Mouse (Mus musculus): ENCODE data around the gene Rhbdl3. TPM values are rescaled to one million over a fixed set of nuclear protein-coding genes. Genes with fewer than 3 reads are reported as not detected.

Gene Rhbdl3
- polyA plus RNA-seq, 1 experiment from 2014 or later: 42.7 TPM

DNA sequence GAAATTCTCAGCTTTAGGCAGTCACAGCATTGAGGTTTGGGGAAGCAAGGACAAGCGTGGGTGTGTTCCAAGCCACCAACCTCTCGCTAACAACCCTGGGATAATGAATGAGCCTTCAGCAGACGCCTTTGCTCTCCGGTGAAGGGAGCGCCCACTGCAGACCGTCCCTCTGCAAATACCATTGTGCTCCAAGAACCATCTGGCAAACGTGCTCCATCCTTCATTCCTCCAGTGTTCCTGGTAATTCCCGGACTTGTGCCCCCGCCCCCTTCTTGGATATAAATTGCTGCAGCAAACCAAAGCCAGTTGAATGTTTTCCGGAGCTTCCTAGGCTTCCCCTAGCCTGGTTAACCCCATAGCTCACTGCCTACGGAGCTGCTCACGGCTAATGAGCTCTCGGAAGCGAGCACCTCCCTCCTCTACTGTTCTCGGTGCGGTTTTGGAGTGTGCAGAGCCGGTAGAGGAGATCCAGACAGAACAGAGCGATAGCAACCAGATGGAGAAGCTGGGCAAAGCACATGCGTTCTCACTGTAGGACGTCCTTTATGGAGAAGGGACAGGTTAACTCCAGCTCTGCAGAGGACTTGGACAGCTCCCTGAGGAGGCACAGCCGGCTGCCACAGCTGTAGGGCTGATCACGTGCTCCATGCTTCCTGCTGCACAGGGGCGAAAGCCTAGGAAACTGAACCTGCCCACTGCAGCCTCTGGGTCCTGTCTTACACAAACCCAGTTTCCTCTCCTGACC, 10.8 kb upstream of the Rhbdl3 start:
- WGBS: 1% methylated on average over 23 of the region's 23 CpGs
- Histone ChIP-seq H3K27ac (ENCODE audit: low read depth, low read length) (peak overlapping the region; percentile 88), H3K4me2 (ENCODE audit: low read depth) (peak overlapping the region; percentile 62), H3K9me3 (ENCODE audit: control insufficient read depth, low read length) (no peaks in the 10 kb centered on the region), H3K36me3 (ENCODE audit: control insufficient read depth, insufficient read depth, low read length) (no peaks in the 10 kb centered on the region), H3K4me3 (ENCODE audit: low read depth, low read length) (peak overlapping the region; percentile 32), H3K27me3 (ENCODE audit: control insufficient read depth, insufficient read depth, low read length) (no peaks in the 10 kb centered on the region), H3K9ac (ENCODE audit: low read length) (peak overlapping the region; percentile 54), H3K4me1 (ENCODE audit: control insufficient read depth, insufficient read depth, low read length) (peaks cover 23% of the 10 kb centered on the region)
- peak; percentile 73 for DNase-seq (ENCODE audit: low spot score)
- ATAC-seq (ENCODE audit: insufficient read depth, low FRiP score, low TSS enrichment): peak; percentile 75

DNA sequence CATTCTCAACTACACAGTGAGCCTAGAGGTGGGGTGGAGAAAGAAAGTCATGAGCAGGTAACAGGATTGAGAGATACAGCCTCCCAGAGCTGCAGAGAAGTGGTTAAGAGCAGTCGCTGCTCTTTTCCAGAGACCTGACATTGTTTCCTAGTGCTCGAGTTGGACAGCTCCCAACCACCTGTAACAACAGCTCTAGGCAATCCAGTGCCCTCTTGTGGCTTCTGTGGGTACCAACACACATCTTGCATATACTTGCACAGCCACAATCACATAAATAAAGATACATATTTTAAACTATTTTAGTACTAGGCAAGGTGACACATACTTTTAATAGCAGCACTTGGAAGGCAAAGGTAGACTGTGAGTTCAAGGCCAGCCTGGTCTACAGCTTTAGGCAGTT, 9.7 kb upstream of the Rhbdl3 start:
- Histone ChIP-seq H3K9me3 (ENCODE audit: control insufficient read depth, low read length) (no peaks in the 10 kb centered on the region), H3K4me1 (ENCODE audit: control insufficient read depth, insufficient read depth, low read length) (peaks cover 23% of the 10 kb centered on the region), H3K4me2 (ENCODE audit: low read depth) (no peak overlapping the region), H3K27ac (ENCODE audit: low read depth, low read length) (no peak overlapping the region), H3K4me3 (ENCODE audit: low read depth, low read length) (no peak overlapping the region), H3K36me3 (ENCODE audit: control insufficient read depth, insufficient read depth, low read length) (no peaks in the 10 kb centered on the region), H3K27me3 (ENCODE audit: control insufficient read depth, insufficient read depth, low read length) (no peaks in the 10 kb centered on the region), H3K9ac (ENCODE audit: low read length) (no peak overlapping the region)
- no peak for ATAC-seq (ENCODE audit: insufficient read depth, low FRiP score, low TSS enrichment)
- DNase-seq (ENCODE audit: low spot score): no peak
- 77% methylated on average over 2 of the region's 2 CpGs for WGBS

DNA sequence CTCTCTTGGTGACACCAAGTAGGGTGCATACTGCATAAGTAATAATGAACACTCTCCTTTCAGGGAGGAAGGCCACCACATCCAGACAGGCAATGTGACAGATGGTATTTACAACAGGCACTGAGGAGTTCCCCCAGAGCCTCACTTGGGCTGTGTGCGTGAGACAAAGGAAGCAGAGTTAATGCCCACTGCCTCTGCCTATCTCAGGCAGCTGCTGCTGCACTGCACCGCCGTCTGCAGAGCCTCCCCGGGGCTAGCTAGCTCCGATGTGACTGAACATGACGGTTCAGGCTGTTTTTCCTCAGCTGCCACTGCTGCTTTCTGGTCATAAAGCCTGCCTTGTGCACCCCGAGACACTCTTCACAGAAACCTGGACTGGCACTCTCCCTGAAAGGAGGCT, 8.2 kb upstream of the Rhbdl3 start:
- Histone ChIP-seq H3K27me3 (ENCODE audit: control insufficient read depth, insufficient read depth, low read length) (no peaks in the 10 kb centered on the region), H3K9ac (ENCODE audit: low read length) (no peak overlapping the region), H3K4me2 (ENCODE audit: low read depth) (no peak overlapping the region), H3K4me1 (ENCODE audit: control insufficient read depth, insufficient read depth, low read length) (peaks cover 23% of the 10 kb centered on the region), H3K4me3 (ENCODE audit: low read depth, low read length) (no peak overlapping the region), H3K9me3 (ENCODE audit: control insufficient read depth, low read length) (no peaks in the 10 kb centered on the region), H3K36me3 (ENCODE audit: control insufficient read depth, insufficient read depth, low read length) (no peaks in the 10 kb centered on the region), H3K27ac (ENCODE audit: low read depth, low read length) (peak overlapping the region; percentile 63)
- WGBS: 22% methylated on average over 7 of the region's 7 CpGs
- DNase-seq (ENCODE audit: low spot score) (peak; percentile 59), ATAC-seq (ENCODE audit: insufficient read depth, low FRiP score, low TSS enrichment) (peak; percentile 71; the same call in 1 of the 2 replicates)

DNA sequence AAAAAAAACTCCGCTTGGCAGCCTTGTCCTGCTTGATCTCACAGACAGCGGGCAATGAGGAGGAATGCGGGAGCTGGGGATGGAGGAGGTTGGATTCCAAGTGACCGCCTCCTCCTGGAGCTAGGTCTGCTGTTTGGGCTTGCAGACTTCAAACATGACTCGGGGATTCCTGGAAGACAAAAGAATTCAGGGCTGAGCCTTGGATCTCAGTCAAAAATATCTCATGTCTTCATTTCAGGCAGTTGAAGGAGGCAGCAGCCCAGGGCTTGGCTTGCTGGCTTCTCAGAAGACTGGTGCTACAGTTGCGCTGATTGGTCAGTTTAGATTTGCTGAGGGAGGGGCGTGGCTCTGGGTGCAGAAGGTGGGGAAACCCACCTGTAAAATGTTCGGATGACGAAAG, 5.6 kb upstream of the Rhbdl3 start:
- Histone ChIP-seq H3K27me3 (ENCODE audit: control insufficient read depth, insufficient read depth, low read length) (no peaks in the 10 kb centered on the region), H3K27ac (ENCODE audit: low read depth, low read length) (no peak overlapping the region), H3K4me1 (ENCODE audit: control insufficient read depth, insufficient read depth, low read length) (peaks cover 15% of the 10 kb centered on the region), H3K9me3 (ENCODE audit: control insufficient read depth, low read length) (no peaks in the 10 kb centered on the region), H3K4me2 (ENCODE audit: low read depth) (no peak overlapping the region), H3K9ac (ENCODE audit: low read length) (no peak overlapping the region), H3K36me3 (ENCODE audit: control insufficient read depth, insufficient read depth, low read length) (no peaks in the 10 kb centered on the region), H3K4me3 (ENCODE audit: low read depth, low read length) (no peak overlapping the region)
- DNase-seq (ENCODE audit: low spot score): no peak
- WGBS: 23% methylated on average over 9 of the region's 9 CpGs
- ATAC-seq (ENCODE audit: insufficient read depth, low FRiP score, low TSS enrichment): no peak

DNA sequence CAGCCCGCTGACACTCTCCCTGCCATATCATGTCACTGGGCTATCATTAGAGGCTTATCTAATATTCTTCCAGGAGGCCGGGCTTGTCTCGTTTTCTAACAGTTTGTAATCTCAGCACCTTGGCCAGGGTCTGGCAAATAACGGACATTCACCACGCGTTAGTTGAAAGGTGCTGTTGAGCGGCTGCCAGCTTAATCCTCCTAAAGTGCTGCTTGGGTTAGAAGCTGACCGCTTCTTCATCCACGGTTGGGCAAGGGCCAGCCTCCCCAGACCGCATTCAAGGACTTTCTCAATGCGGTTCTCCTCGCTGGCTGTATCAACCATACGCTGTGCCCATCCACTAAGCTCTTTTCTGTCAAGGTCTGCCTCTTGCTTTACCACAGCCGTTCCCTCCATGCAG, 4.9 kb upstream of the Rhbdl3 start:
- Histone ChIP-seq H3K27me3 (ENCODE audit: control insufficient read depth, insufficient read depth, low read length) (no peaks in the 10 kb centered on the region), H3K36me3 (ENCODE audit: control insufficient read depth, insufficient read depth, low read length) (no peaks in the 10 kb centered on the region), H3K4me2 (ENCODE audit: low read depth) (no peak overlapping the region), H3K27ac (ENCODE audit: low read depth, low read length) (no peak overlapping the region), H3K4me1 (ENCODE audit: control insufficient read depth, insufficient read depth, low read length) (peaks cover 14% of the 10 kb centered on the region; the same call in 1 of the 2 replicates), H3K9me3 (ENCODE audit: control insufficient read depth, low read length) (no peaks in the 10 kb centered on the region), H3K9ac (ENCODE audit: low read length) (no peak overlapping the region), H3K4me3 (ENCODE audit: low read depth, low read length) (no peak overlapping the region)
- DNase-seq (ENCODE audit: low spot score) (no peak), ATAC-seq (ENCODE audit: insufficient read depth, low FRiP score, low TSS enrichment) (no peak)
- 33% methylated on average over 14 of the region's 14 CpGs for WGBS

DNA sequence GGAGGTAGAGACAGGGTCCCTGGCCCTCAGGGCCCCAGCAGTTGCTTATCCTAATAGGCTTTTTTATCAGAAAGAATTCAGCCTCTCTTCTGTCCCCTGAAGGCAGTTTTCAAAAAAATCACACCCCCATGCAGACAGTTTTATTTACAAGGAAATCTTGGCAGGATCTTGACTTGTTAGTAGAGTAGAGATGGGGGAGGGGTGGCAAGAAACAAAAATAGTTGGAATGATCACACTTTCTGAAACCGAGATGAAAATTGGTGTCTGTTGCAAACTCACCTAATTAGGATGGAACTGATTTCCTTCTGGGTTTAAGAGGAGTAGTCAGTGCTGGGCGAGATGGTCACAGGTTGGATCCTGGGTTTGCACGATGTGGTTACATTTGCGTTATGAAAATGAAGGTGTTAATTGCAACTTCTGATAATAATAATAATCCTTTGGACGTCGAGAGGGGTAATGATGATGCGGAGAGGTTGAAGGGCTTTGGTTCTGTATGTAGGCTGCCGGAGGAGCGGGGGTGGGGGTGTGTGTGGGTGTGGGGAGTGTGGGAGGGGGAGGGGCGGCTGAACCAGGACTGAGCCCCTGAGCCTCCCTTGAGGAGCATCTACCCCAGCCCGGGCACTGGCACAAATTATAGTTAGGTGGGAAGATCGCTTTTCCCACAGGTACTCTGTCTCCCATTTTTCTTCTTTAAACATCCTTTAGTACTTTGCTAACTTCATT, 1.0 kb upstream of the Rhbdl3 start:
- peak overlapping the region; percentile 87 for H3K4me2 ChIP-seq (ENCODE audit: low read depth)

DNA sequence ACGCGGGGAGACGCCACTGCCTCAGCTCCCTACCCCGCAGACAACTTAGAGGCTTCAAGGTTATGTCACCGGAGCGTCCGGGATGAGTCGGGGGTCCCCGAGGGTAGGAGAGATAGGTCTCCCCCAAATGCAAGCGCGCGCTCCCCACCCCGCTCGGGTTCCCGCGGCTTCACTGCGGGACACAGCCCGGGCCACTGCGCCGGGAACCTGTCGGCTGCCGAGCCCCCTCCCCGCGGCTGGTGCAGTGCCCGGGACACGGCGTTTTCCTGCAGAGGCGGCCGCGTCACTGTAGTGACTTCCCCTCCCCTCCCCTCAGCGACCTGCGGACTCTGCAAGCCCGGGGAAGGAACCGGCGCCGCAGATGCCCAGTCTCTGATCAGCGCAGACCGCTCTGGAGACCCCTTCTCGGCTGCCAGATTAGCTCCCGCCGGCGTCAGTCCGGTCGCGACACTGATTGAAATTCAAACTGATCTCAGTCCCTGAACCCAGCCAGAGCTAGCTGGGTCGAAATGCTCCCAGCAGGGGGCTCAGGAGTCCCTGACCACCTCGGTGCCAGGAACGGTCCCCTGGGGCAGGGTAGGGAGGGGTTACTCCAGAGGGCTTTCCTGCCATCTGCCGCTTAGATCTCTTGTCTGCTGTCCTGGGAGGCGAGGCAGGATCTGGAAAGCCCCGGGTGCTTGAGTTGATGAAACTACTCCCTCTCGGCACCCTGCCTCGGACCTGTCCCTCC, 769 bp downstream of the Rhbdl3 start:
- H3K4me1 ChIP-seq (ENCODE audit: control insufficient read depth, insufficient read depth, low read length): peaks cover 8% of the 10 kb centered on the region; the same call in 1 of the 2 replicates
- H3K9me3 ChIP-seq (ENCODE audit: control insufficient read depth, low read length): no peaks in the 10 kb centered on the region
- ATAC-seq (ENCODE audit: insufficient read depth, low FRiP score, low TSS enrichment): peak; percentile 46
- H3K9ac ChIP-seq (ENCODE audit: low read length): peak overlapping the region; percentile 86
- DNase-seq (ENCODE audit: low spot score): peak; percentile 85
- peak overlapping the region; percentile 85 for H3K4me3 ChIP-seq (ENCODE audit: low read depth, low read length)
- H3K4me2 ChIP-seq (ENCODE audit: low read depth): peak overlapping the region; percentile 87
- peak overlapping the region; percentile 88 for H3K27ac ChIP-seq (ENCODE audit: low read depth, low read length)
- no peaks in the 10 kb centered on the region for H3K36me3 ChIP-seq (ENCODE audit: control insufficient read depth, insufficient read depth, low read length)
- 0% methylated on average over 51 of the region's 53 CpGs for WGBS
- H3K27me3 ChIP-seq (ENCODE audit: control insufficient read depth, insufficient read depth, low read length): no peaks in the 10 kb centered on the region

More for the DNA sequence above, 1.0 kb upstream of the Rhbdl3 start:
- H3K9ac ChIP-seq (ENCODE audit: low read length): peak overlapping the region; percentile 86; the same call in 1 of the 2 replicates
- H3K4me3 ChIP-seq (ENCODE audit: low read depth, low read length): peak overlapping the region; percentile 85
- no peaks in the 10 kb centered on the region for H3K36me3 ChIP-seq (ENCODE audit: control insufficient read depth, insufficient read depth, low read length)
- H3K4me1 ChIP-seq (ENCODE audit: control insufficient read depth, insufficient read depth, low read length): peaks cover 9% of the 10 kb centered on the region; the same call in 1 of the 2 replicates
- H3K9me3 ChIP-seq (ENCODE audit: control insufficient read depth, low read length): no peaks in the 10 kb centered on the region
- DNase-seq (ENCODE audit: low spot score) (no peak), ATAC-seq (ENCODE audit: insufficient read depth, low FRiP score, low TSS enrichment) (no peak)
- H3K27me3 ChIP-seq (ENCODE audit: control insufficient read depth, insufficient read depth, low read length): no peaks in the 10 kb centered on the region
- peak overlapping the region; percentile 88; the same call in 1 of the 2 replicates for H3K27ac ChIP-seq (ENCODE audit: low read depth, low read length)
- 8% methylated on average over 12 of the region's 12 CpGs for WGBS

DNA sequence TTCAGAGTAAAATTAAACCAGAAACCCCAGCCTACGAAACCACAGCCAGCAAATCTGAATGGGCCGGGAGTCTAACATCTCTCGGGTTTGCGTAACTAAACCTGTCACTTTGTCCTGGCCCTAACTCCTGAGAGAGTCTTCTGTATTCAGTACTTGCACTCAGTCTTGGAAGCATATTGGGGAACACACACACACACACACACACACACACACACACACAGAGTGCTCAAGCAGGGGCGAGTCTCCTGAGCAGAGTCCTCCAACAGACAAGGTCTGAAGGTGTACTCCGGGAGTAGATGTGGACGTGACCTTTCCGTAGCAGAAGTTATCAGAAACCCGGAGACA, 1.3 kb downstream of the Rhbdl3 start:
- Histone ChIP-seq H3K9ac (ENCODE audit: low read length) (peak overlapping the region; percentile 86), H3K27ac (ENCODE audit: low read depth, low read length) (peak overlapping the region; percentile 88), H3K9me3 (ENCODE audit: control insufficient read depth, low read length) (no peaks in the 10 kb centered on the region), H3K4me2 (ENCODE audit: low read depth) (peak overlapping the region; percentile 87), H3K4me3 (ENCODE audit: low read depth, low read length) (peak overlapping the region; percentile 85), H3K27me3 (ENCODE audit: control insufficient read depth, insufficient read depth, low read length) (no peaks in the 10 kb centered on the region), H3K4me1 (ENCODE audit: control insufficient read depth, insufficient read depth, low read length) (peaks cover 8% of the 10 kb centered on the region; the same call in 1 of the 2 replicates), H3K36me3 (ENCODE audit: control insufficient read depth, insufficient read depth, low read length) (no peaks in the 10 kb centered on the region)
- DNase-seq (ENCODE audit: low spot score) (peak; percentile 24), ATAC-seq (ENCODE audit: insufficient read depth, low FRiP score, low TSS enrichment) (no peak)
- under 1% methylated on average over 9 of the region's 9 CpGs for WGBS
